Mouse (Mus musculus) MEL (cell line): ENCODE results near the gene Scaf11. TPM values are rescaled to one million over a fixed set of nuclear protein-coding genes. Genes with fewer than 3 reads are reported as not detected.

Experiments used
- DNase-seq: peaks from one replicate; pipeline ENCODE4 v3.0.0; 2011; ENCODE audit warnings: low read depth, low spot score
- H3K27ac ChIP-seq: 2 replicates; pipeline ENCODE4 v1.5.1; 2012; ENCODE audit warnings: low read depth, mild to moderate bottlenecking, control low read depth, low read length, moderate library complexity; ENCODE audit not compliant: control insufficient read depth
- H3K27me3 ChIP-seq, 2 experiments: fragments of 150-350 bp in 1 of 2; sonication (generic) in 1 of 2; 2 replicates each; pipeline ENCODE4 v1.6.1; 2012; ENCODE audit warnings: low read length in 2 of 2, mild to moderate bottlenecking in 2 of 2, improper control_type of control experiment in 1 of 2, moderate library complexity in 1 of 2; ENCODE audit not compliant: insufficient read depth in 2 of 2, control insufficient read depth in 1 of 2
- H3K36me3 ChIP-seq, 2 experiments: 2 replicates each; pipeline ENCODE4 v1.6.1; 2012 to 2014; ENCODE audit warnings: low read length in 2 of 2, improper control_type of control experiment in 1 of 2, inconsistent platforms in 1 of 2, mild to moderate bottlenecking in 1 of 2; ENCODE audit not compliant: insufficient read depth in 2 of 2, control insufficient read depth in 1 of 2
- H3K4me1 ChIP-seq, 2 experiments: fragments of 150-350 bp in 1 of 2; sonication (generic) in 1 of 2; 2 replicates each; pipeline ENCODE4 v1.6.1; 2012; ENCODE audit warnings: low read length in 2 of 2, improper control_type of control experiment in 1 of 2, mild to moderate bottlenecking in 1 of 2; ENCODE audit not compliant: insufficient read depth in 2 of 2, control insufficient read depth in 1 of 2
- H3K4me3 ChIP-seq, 2 experiments: fragments of 150-350 bp in 1 of 2; sonication (generic) in 1 of 2; 2 replicates each; pipeline ENCODE4 v1.5.1; 2012; ENCODE audit warnings: low read depth in 2 of 2, low read length in 2 of 2, mild to moderate bottlenecking in 2 of 2, moderate library complexity in 2 of 2, control low read depth in 1 of 2, improper control_type of control experiment in 1 of 2; ENCODE audit not compliant: control insufficient read depth in 1 of 2, insufficient read depth in 1 of 2
- H3K79me2 ChIP-seq: 2 replicates; pipeline ENCODE4 v1.6.1; 2012; ENCODE audit warnings: mild to moderate bottlenecking, low read length, moderate library complexity; ENCODE audit not compliant: control insufficient read depth, poor library complexity, insufficient read depth
- H3K9ac ChIP-seq: 2 replicates; pipeline ENCODE4 v1.6.1; 2012; ENCODE audit warnings: low read depth, mild to moderate bottlenecking, control low read depth, low read length, moderate library complexity; ENCODE audit not compliant: control insufficient read depth, poor library complexity, severe bottlenecking
- H3K9me3 ChIP-seq: fragments of 150-350 bp; sonication (generic); replicated peaks from 2 replicates; pipeline ENCODE4 v1.6.1; 2012; ENCODE audit warnings: mild to moderate bottlenecking, low read length, improper control_type of control experiment, moderate library complexity; ENCODE audit not compliant: insufficient read depth
- ELF1 ChIP-seq: IDR thresholded peaks from 2 replicates; pipeline ENCODE4 v1.6.1; 2014; ENCODE audit warnings: low read depth, mild to moderate bottlenecking, inconsistent platforms, low read length, improper control_type of control experiment, moderate library complexity
- EP300 ChIP-seq, 2 experiments: IDR thresholded peaks; 2 replicates each; pipeline ENCODE4 v1.6.1; 2011; ENCODE audit warnings: improper control_type of control experiment in 2 of 2, low read length in 2 of 2, low read depth in 1 of 2, mild to moderate bottlenecking in 1 of 2
- ETS1 ChIP-seq: IDR thresholded peaks from 2 replicates; pipeline ENCODE4 v1.6.1; 2012; ENCODE audit warnings: low read depth, mild to moderate bottlenecking, inconsistent platforms, low read length, improper control_type of control experiment, moderate library complexity
- KAT2A ChIP-seq: conservative IDR thresholded peaks from 2 replicates; pipeline ENCODE4 v1.6.1; 2012; ENCODE audit warnings: low read depth, low read length, improper control_type of control experiment, inconsistent platforms
- MAZ ChIP-seq: IDR thresholded peaks from 2 replicates; pipeline ENCODE4 v1.6.1; 2012; ENCODE audit warnings: low read depth, mild to moderate bottlenecking, inconsistent platforms, low read length, improper control_type of control experiment
- MEF2A ChIP-seq: IDR thresholded peaks from 2 replicates; pipeline ENCODE4 v1.6.1; 2014; ENCODE audit warnings: low read depth, mild to moderate bottlenecking, inconsistent platforms, low read length, improper control_type of control experiment; ENCODE audit not compliant: poor library complexity, insufficient replicate concordance, severe bottlenecking; ENCODE audit errors: extremely low read depth
- NELFE ChIP-seq: IDR thresholded peaks from 2 replicates; pipeline ENCODE4 v1.6.1; 2011; ENCODE audit warnings: low read depth, low read length, improper control_type of control experiment
- NRF1 ChIP-seq: IDR thresholded peaks from 2 replicates; pipeline ENCODE4 v1.6.1; 2014; ENCODE audit warnings: low read depth, mild to moderate bottlenecking, inconsistent platforms, low read length, improper control_type of control experiment, moderate library complexity; ENCODE audit not compliant: poor library complexity, insufficient read depth, severe bottlenecking
- POLR2AphosphoS5 ChIP-seq: IDR thresholded peaks from 2 replicates; pipeline ENCODE4 v1.6.1; 2012; ENCODE audit warnings: low read depth, borderline replicate concordance, mild to moderate bottlenecking, inconsistent platforms, low read length, moderate library complexity, mixed read lengths
- SMC3 ChIP-seq: IDR thresholded peaks from 2 replicates; pipeline ENCODE4 v1.6.1; 2011; ENCODE audit warnings: low read depth, low read length, improper control_type of control experiment
- TAL1 ChIP-seq: IDR thresholded peaks from 2 replicates; pipeline ENCODE4 v1.6.1; 2012; ENCODE audit warnings: mild to moderate bottlenecking, inconsistent platforms, low read length, moderate library complexity, mixed read lengths
- TBP ChIP-seq: IDR thresholded peaks from 2 replicates; pipeline ENCODE4 v1.8.0; 2011; ENCODE audit warnings: low read depth, low read length, improper control_type of control experiment
- UBTF ChIP-seq: IDR thresholded peaks from 2 replicates; pipeline ENCODE4 v1.6.1; 2012; ENCODE audit warnings: low read depth, mild to moderate bottlenecking, inconsistent platforms, low read length, improper control_type of control experiment, moderate library complexity, borderline replicate concordance; ENCODE audit not compliant: insufficient read depth
- ZC3H11A ChIP-seq: IDR thresholded peaks from 2 replicates; pipeline ENCODE4 v1.6.1; 2012; ENCODE audit warnings: low read depth, mild to moderate bottlenecking, inconsistent platforms, low read length, improper control_type of control experiment
- ZKSCAN1 ChIP-seq: IDR thresholded peaks from 2 replicates; pipeline ENCODE4 v1.6.1; 2012; ENCODE audit warnings: low read depth, mild to moderate bottlenecking, inconsistent platforms, low read length, improper control_type of control experiment, moderate library complexity
- ZMIZ1 ChIP-seq: IDR thresholded peaks from 2 replicates; pipeline ENCODE4 v1.6.1; 2012; ENCODE audit warnings: low read depth, mild to moderate bottlenecking, inconsistent platforms, low read length, improper control_type of control experiment, moderate library complexity
- polyA plus RNA-seq, 2 experiments: library from polyadenylated mRNA; stranded (reverse) in 1 of 2; unstranded in 1 of 2; fragments of >175 nt in 1 of 2; fragments of >200 nt in 1 of 2; gene quantifications; 2 replicates each; pipeline versions ENCODE4 v1.2.1 to v1.2.4; 2012; ENCODE audit warnings: low replicate concordance in 2 of 2, low read depth in 1 of 2; ENCODE audit not compliant: insufficient read length in 2 of 2, insufficient read depth in 1 of 2, missing spikeins in 1 of 2
- total RNA-seq: library from RNA; depleted of rRNA; stranded (reverse); fragments of 300-350 nt; gene quantifications from 2 replicates; pipeline ENCODE4 v1.2.3, GENCODE M21; 2012

Scaf11 gene
- total and polyA plus RNA-seq, 3 experiments: 137 to 242 (median 165) TPM

GRCm38 (mm10) chr15:96371311-96371710, 89.3 kb downstream of the Scaf11 start:
- no peak for TF ChIP-seq NRF1
- TF ChIP-seq ETS1: no peak
- no peak for TF ChIP-seq NELFE
- TF ChIP-seq MAZ: no peak
- no peak for TF ChIP-seq ELF1
- TF ChIP-seq ZKSCAN1: no peak
- no peak for TF ChIP-seq UBTF
- TF ChIP-seq ZMIZ1: no peak
- TF ChIP-seq ZC3H11A: no peak
- TF ChIP-seq KAT2A: no peak
- no peak for TF ChIP-seq POLR2AphosphoS5

GRCm38 (mm10) chr15:96366176-96366963, 94.3 kb downstream of the Scaf11 start:
- no peak overlapping the region for H3K4me3 ChIP-seq
- no peaks in the 10 kb centered on the region; a peak in 1 of 4 replicates for H3K27me3 ChIP-seq
- TF ChIP-seq KAT2A: no peak
- no peak for TF ChIP-seq TAL1
- TF ChIP-seq MEF2A: no peak
- no peak for TF ChIP-seq MAZ
- TF ChIP-seq EP300 (IDR thresholded peaks at IDR 0.05; ENCODE audit: low read depth in 1 of 2, low read length in 2 of 2): no peak
- TF ChIP-seq NRF1: no peak
- no peak for TF ChIP-seq SMC3
- no peak for TF ChIP-seq TBP
- TF ChIP-seq, all 39 proteins: peak for 0
- H3K9me3 ChIP-seq: no peaks in the 10 kb centered on the region
- DNase-seq: no peak
- no peak overlapping the region for H3K27ac ChIP-seq
- peaks cover 0 to 5% of the 10 kb centered on the region in 2 experiments; a peak in 2 of 4 replicates for H3K36me3 ChIP-seq
- H3K9ac ChIP-seq: no peak overlapping the region
- no peaks in the 10 kb centered on the region for H3K79me2 ChIP-seq
- no peaks in the 10 kb centered on the region for H3K4me1 ChIP-seq

More at GRCm38 (mm10) chr15:96371311-96371710, 89.3 kb downstream of the Scaf11 start:
- no peaks in the 10 kb centered on the region for H3K27me3 ChIP-seq
- H3K9me3 ChIP-seq: no peaks in the 10 kb centered on the region
- no peak overlapping the region for H3K9ac ChIP-seq
- DNase-seq: no peak
- no peaks in the 10 kb centered on the region for H3K79me2 ChIP-seq
- H3K4me3 ChIP-seq: no peak overlapping the region
- H3K27ac ChIP-seq: no peak overlapping the region
- H3K4me1 ChIP-seq: no peaks in the 10 kb centered on the region
- peaks cover 0 to 3% of the 10 kb centered on the region in 2 experiments; a peak in 2 of 4 replicates for H3K36me3 ChIP-seq
